Mouse (Mus musculus) stomach, embryonic 16.5 days (tissue): ENCODE results near the gene Chn2. TPM values are rescaled to one million over a fixed set of nuclear protein-coding genes. Genes with fewer than 3 reads are reported as not detected.
A peak's percentile ranks its signal among the peaks of the same experiment; 100 is the strongest.

Experiments used
- ATAC-seq: fragments of 200-750 bp; cut with Nextera tagmentation; 2 replicates; pipeline ENCODE4 v1.8.0; 2017; ENCODE audit warnings: moderate number of reproducible peaks, moderate TSS enrichment; ENCODE audit not compliant: insufficient read depth, low FRiP score
- H3K27ac ChIP-seq: fragments of 300-500 bp; sonication (generic); 2 replicates; pipeline ENCODE4 v1.5.1; 2014; ENCODE audit warnings: low read length
- H3K27me3 ChIP-seq: fragments of 300-500 bp; sonication (generic); 2 replicates; pipeline ENCODE4 v1.6.1; 2014; ENCODE audit warnings: low read length, control low read depth, mixed read lengths; ENCODE audit not compliant: control insufficient read depth, insufficient read depth
- H3K36me3 ChIP-seq: fragments of 300-500 bp; sonication (generic); 2 replicates; pipeline ENCODE4 v1.6.1; 2014; ENCODE audit warnings: low read length; ENCODE audit not compliant: control insufficient read depth, insufficient read depth
- H3K4me1 ChIP-seq: fragments of 300-500 bp; sonication (generic); 2 replicates; pipeline ENCODE4 v1.6.1; 2014; ENCODE audit warnings: low read length, control low read depth, mixed read lengths; ENCODE audit not compliant: control insufficient read depth, insufficient read depth
- H3K4me2 ChIP-seq: fragments of 300-500 bp; sonication (generic); 2 replicates; pipeline ENCODE4 v1.6.1; 2014; ENCODE audit warnings: low read depth, low read length, mixed read lengths
- H3K4me3 ChIP-seq: fragments of 300-500 bp; sonication (generic); replicated peaks from 2 replicates; pipeline ENCODE4 v1.5.1; 2014; ENCODE audit warnings: mild to moderate bottlenecking, low read length
- H3K9ac ChIP-seq: fragments of 300-500 bp; sonication (generic); 2 replicates; pipeline ENCODE4 v1.6.1; 2014; ENCODE audit warnings: low read length
- H3K9me3 ChIP-seq: fragments of 300-500 bp; sonication (generic); replicated peaks from 2 replicates; pipeline ENCODE4 v1.6.1; 2016; ENCODE audit warnings: low read length, control low read depth; ENCODE audit not compliant: control insufficient read depth
- WGBS: fragments of 180-500 bp; shearing (Covaris S2); extraction: QIAGEN DNeasy Blood & Tissue Kit; methylation state at CpG from one replicate; pipeline ENCODE4 v1.1.7; 2014; 5-methylcytosine and 5-hydroxymethylcytosine counted together
- polyA plus RNA-seq: library from polyadenylated mRNA; unstranded; fragments of >200 nt; fragmentation: Nextera tagmentation; extraction: Ambion mirVana; gene quantifications from 2 replicates; pipeline ENCODE4 v1.2.1, GENCODE M21; 2015

The Chn2 gene
- polyA plus RNA-seq, 1 experiment from 2014 or later = 16.2 TPM

DNA sequence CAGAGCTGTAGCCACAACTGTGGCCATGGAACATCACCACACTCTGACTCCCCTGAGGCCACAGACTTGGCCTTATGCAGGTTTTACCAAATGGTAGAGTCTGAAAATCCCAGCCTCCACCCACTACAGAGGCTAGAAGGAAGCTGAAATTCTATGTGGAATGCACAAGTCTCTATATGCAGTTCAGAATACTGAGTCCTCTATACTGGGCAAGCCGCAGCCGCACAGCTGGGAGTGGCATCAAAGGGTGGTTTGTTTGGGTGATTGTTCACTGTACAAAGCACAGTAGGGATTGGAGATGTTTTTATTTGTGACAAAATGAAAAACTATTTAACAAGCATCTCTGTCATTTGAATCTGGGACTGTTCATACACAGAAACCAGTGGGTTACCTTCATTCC is 224.5 kb downstream of the Chn2 start:
- H3K27ac ChIP-seq = no peak overlapping the region
- no peak overlapping the region for H3K9ac ChIP-seq
- H3K9me3 ChIP-seq = no peaks in the 10 kb centered on the region
- no peaks in the 10 kb centered on the region for H3K36me3 ChIP-seq
- no peak overlapping the region for H3K4me3 ChIP-seq
- no peaks in the 10 kb centered on the region for H3K4me1 ChIP-seq
- 78% methylated on average over 2 of the region's 2 CpGs for WGBS
- ATAC-seq = no peak
- no peaks in the 10 kb centered on the region for H3K27me3 ChIP-seq
- H3K4me2 ChIP-seq = no peak overlapping the region

GRCm38 (mm10) chr6:54264537-54264936 is 225.2 kb downstream of the Chn2 start:
- WGBS = 61% methylated on average over 7 of the region's 7 CpGs

DNA sequence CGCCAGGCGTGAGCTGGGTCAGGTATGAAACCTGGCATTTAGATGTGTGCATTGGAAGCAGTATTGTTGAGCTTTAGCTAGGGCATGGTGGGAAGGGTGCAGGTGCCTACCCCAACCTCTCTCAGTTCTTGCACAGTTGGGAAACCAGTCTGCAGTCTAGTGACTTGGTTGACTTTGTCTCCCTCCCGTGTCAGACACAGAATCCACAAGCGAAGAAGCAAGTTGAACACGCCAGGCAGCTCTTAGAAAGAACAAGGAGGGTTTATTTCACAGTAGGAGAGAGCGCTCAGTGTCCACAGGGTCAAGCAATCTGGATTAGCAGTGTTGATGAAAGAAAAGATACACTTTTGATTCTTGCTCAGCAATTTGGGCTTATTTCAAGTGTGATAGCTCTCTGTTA is 226.0 kb downstream of the Chn2 start:
- Histone ChIP-seq H3K4me3 (no peak overlapping the region), H3K9ac (no peak overlapping the region), H3K9me3 (no peaks in the 10 kb centered on the region), H3K36me3 (no peaks in the 10 kb centered on the region), H3K4me2 (no peak overlapping the region), H3K27ac (no peak overlapping the region), H3K4me1 (0 out of 2 replicates have a peak, but pooled peaks cover under 1% of the 10 kb centered on the region), H3K27me3 (no peaks in the 10 kb centered on the region)
- ATAC-seq = no peak
- 90% methylated on average over 6 of the region's 6 CpGs for WGBS

More at GRCm38 (mm10) chr6:54264537-54264936, 225.2 kb downstream of the Chn2 start:
- no peaks in the 10 kb centered on the region for H3K36me3 ChIP-seq
- H3K9me3 ChIP-seq = no peaks in the 10 kb centered on the region
- H3K9ac ChIP-seq = no peak overlapping the region
- no peak overlapping the region for H3K4me3 ChIP-seq
- ATAC-seq = no peak
- no peaks in the 10 kb centered on the region for H3K27me3 ChIP-seq
- no peak overlapping the region for H3K4me2 ChIP-seq
- H3K27ac ChIP-seq = no peak overlapping the region
- no peaks in the 10 kb centered on the region for H3K4me1 ChIP-seq

DNA sequence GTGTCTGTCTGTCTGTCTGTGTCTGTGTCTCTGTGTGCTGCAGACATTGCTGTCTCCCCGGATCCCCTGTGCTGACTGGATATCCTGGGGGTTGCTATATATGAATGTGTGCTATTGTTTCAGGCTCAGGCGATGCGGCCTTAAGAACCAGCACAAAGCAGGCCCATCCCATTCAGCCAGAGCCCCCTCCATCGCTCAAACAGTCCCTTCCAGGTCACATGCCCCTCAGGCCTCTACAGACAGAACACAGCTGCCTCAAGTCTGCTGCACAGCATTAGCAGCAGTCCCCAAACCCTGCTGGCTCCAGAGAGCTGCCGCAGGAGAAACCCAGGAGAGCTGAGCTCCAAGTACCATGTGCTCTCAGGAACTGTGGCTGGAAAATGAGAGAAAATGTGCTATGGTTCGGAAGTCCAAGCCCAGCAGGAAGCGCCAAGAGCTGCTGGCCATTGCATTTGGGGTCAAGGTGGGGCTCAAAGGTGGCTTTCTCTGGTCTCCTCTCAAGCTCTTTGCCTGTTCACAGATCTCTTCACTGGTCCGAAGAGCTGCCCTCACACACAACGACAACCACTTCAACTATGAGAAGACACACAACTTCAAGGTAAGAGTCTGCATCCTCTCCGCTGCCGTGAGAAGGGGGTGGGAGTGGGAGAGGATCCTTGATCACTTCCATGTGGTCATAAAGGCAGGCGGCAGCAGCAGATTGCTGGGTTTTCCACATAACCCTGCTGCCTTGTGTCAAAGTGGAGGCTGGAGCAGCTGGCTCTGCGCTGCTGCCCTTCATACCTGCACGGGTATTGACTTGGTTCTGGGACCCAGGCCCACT is 233.4 kb downstream of the Chn2 start:
- H3K4me2 ChIP-seq = peak overlapping the region; percentile 20; the same call in 1 of the 2 replicates
- 52% methylated on average over 14 of the region's 14 CpGs for WGBS
- peak overlapping the region; percentile 36; the same call in 1 of the 2 replicates for H3K27ac ChIP-seq

DNA sequence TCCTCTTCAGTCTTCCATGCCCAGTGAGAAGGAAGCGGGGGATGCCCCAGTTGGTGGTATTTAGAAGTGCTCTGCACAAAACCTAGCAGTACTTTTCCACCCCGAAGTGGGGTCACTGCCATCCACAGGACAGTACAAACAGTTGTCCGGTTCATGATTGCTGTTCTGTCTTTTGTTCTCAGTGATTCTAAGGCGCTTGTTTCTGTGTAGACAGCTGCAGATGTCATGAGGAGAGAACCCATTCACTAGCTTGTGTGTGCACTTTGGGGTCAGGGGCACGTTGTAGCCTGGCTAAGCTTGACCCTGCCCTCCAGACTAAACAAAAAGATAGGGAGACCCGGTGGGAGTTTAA is 234.0 kb downstream of the Chn2 start:
- 0 out of 2 replicates have a peak overlapping the region, but pooled peaks have one; percentile 20 for H3K4me2 ChIP-seq
- H3K9me3 ChIP-seq = no peaks in the 10 kb centered on the region
- H3K4me1 ChIP-seq = peaks cover 39% of the 10 kb centered on the region
- H3K27me3 ChIP-seq = no peaks in the 10 kb centered on the region
- 0 out of 2 replicates have a peak overlapping the region, but pooled peaks have one; percentile 12 for H3K4me3 ChIP-seq
- peak overlapping the region; percentile 11; the same call in 1 of the 2 replicates for H3K27ac ChIP-seq
- H3K9ac ChIP-seq = peak overlapping the region; percentile 48; the same call in 1 of the 2 replicates
- ATAC-seq = no peak
- H3K36me3 ChIP-seq = no peaks in the 10 kb centered on the region
- 31% methylated on average over 6 of the region's 6 CpGs for WGBS

More for the DNA sequence above, 233.4 kb downstream of the Chn2 start:
- H3K27me3 ChIP-seq = no peaks in the 10 kb centered on the region
- peak overlapping the region; percentile 12; the same call in 1 of the 2 replicates for H3K4me3 ChIP-seq
- H3K9ac ChIP-seq = peak overlapping the region; percentile 48
- peaks cover 33% of the 10 kb centered on the region for H3K4me1 ChIP-seq
- H3K36me3 ChIP-seq = no peaks in the 10 kb centered on the region
- ATAC-seq = peak; percentile 83
- H3K9me3 ChIP-seq = no peaks in the 10 kb centered on the region

DNA sequence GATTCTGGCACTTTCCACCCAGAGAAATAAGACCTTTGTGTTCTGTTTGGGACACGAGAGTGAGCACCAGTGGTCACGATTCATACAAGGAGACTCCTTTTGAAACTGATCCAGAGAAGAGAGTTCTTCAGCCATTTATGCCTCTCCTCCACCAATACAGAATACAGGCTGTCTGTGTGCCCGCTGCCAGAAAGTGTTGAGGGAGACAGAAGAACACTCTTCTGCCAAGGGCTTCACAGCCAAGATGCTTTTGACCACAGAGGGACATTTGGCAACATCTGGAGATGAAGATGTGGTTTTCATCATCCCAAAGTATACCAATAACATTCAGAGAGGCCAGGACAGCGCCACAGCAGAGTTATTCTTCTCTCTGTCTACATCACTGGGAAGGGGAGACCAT is 237.9 kb downstream of the Chn2 start:
- H3K9ac ChIP-seq = no peak overlapping the region
- H3K4me2 ChIP-seq = no peak overlapping the region
- H3K27ac ChIP-seq = peak overlapping the region; percentile 46
- H3K4me3 ChIP-seq = no peak overlapping the region
- H3K4me1 ChIP-seq = peaks cover 49% of the 10 kb centered on the region
- no peaks in the 10 kb centered on the region for H3K9me3 ChIP-seq
- no peaks in the 10 kb centered on the region for H3K27me3 ChIP-seq
- H3K36me3 ChIP-seq = no peaks in the 10 kb centered on the region
- 0 out of 2 replicates have a peak, but pooled peaks have one; percentile 14 for ATAC-seq
- WGBS = 61% methylated on average over 4 of the region's 4 CpGs

- WGBS = 35% methylated on average over 5 of the region's 5 CpGs
- peak overlapping the region; percentile 46; the same call in 1 of the 2 replicates for H3K27ac ChIP-seq
- no peaks in the 10 kb centered on the region for H3K36me3 ChIP-seq
- no peak overlapping the region; the same call in 1 of the 2 replicates for H3K9ac ChIP-seq
- peaks cover 47% of the 10 kb centered on the region for H3K4me1 ChIP-seq
- H3K27me3 ChIP-seq = no peaks in the 10 kb centered on the region
- H3K4me2 ChIP-seq = no peak overlapping the region
- no peak overlapping the region for H3K4me3 ChIP-seq
- no peaks in the 10 kb centered on the region for H3K9me3 ChIP-seq
- no peak for ATAC-seq
Observed at GRCm38 (mm10) chr6:54277828-54278227, 238.5 kb downstream of the Chn2 start.

GRCm38 (mm10) chr6:54278613-54279012 is 239.3 kb downstream of the Chn2 start:
- no peak overlapping the region for H3K9ac ChIP-seq
- no peak overlapping the region for H3K27ac ChIP-seq
- no peak for ATAC-seq
- no peaks in the 10 kb centered on the region for H3K9me3 ChIP-seq
- peaks cover 40% of the 10 kb centered on the region for H3K4me1 ChIP-seq
- no peaks in the 10 kb centered on the region for H3K27me3 ChIP-seq
- H3K4me2 ChIP-seq = no peak overlapping the region
- H3K36me3 ChIP-seq = no peaks in the 10 kb centered on the region
- 68% methylated on average over 2 of the region's 2 CpGs for WGBS
- no peak overlapping the region for H3K4me3 ChIP-seq

DNA sequence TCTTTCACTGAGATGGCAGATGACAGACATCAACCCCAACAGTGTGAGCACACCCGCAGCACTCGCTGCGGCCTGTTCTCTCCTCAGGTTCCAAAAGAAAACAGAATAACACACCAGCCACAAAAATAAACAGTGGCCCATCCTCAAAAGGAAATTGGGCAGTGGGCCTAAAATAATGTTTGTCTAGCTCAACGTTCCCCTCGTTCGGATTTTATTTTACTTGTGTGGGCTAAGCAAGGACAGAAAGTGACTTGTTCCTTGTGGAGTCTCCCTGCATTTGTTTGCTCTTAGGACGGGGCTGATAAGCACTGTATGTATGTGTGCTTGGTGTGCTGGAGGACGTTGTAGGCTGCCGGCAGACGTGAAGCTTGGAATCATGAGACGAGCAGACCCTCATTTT is 240.0 kb downstream of the Chn2 start:
- Histone ChIP-seq H3K27me3 (no peaks in the 10 kb centered on the region), H3K4me2 (no peak overlapping the region), H3K4me3 (no peak overlapping the region), H3K4me1 (peaks cover 39% of the 10 kb centered on the region), H3K9ac (no peak overlapping the region), H3K27ac (no peak overlapping the region), H3K36me3 (no peaks in the 10 kb centered on the region), H3K9me3 (no peaks in the 10 kb centered on the region)
- ATAC-seq = no peak
- WGBS = 33% methylated on average over 11 of the region's 11 CpGs
